Mouse (Mus musculus) layer of hippocampus, adult 2 months (tissue): ENCODE measurements at regions not wholly inside any gene's neighbourhood (a gene's known extent, or its start where the extent isn't known, plus 50 kb on each side); places are given as distances from the start of the nearest gene placed in this dataset.

Experiments
- DNase-seq, 2 experiments: peaks; one replicate each; pipeline ENCODE4 v3.0.0; 2022; ENCODE audit warnings: low spot score in 2 of 2
- H3K27ac ChIP-seq: fragments of 200-600 bp; 2 replicates; pipeline ENCODE4 v1.8.1; 2022
- H3K4me3 ChIP-seq: fragments of 200-600 bp; 2 replicates; pipeline ENCODE4 v1.8.1; 2022; ENCODE audit warnings: mild to moderate bottlenecking
- CTCF ChIP-seq: fragments of 200-600 bp; conservative IDR thresholded peaks from 2 replicates; pipeline ENCODE4 v1.8.1; 2022; ENCODE audit warnings: antibody characterized with exemption, mild to moderate bottlenecking, moderate library complexity
- microRNA-seq, 2 experiments: library from miRNA; unstranded; fragments of <30 nt; microRNA quantifications; one replicate each; pipeline ENCODE4 v1.2.0; 2021

DNA sequence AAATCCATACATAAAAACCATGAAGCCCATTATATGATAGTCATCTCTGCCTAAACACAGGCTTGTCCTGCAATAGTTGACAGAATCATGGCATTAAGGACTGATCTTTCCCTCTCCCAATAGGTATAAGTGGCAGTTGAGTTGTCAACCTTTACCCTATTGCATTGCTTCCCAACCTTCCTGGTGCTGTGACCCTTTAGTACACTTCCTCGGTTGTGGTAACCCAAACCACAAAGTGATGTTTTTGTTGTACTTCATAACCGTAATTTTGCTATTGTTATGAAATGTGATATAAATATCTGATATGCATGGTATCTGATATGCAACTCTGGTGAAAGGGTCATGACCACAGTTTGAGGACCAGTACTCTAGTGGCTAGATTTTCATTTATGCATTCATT lies 61.4 kb downstream of the Gm4340 start:
- Histone ChIP-seq H3K4me3 (no peak overlapping the region), H3K27ac (no peak overlapping the region)
- no peak for DNase-seq
- no peak for TF ChIP-seq CTCF

GRCm38 (mm10) chr10:104274841-104275240 lies 81.0 kb downstream of the Gm4340 start:
- Histone ChIP-seq H3K27ac (no peak overlapping the region), H3K4me3 (no peak overlapping the region)
- DNase-seq: no peak
- no peak for TF ChIP-seq CTCF

- peak in 1 of 2 experiments; percentile 61 for DNase-seq
- no peak overlapping the region for H3K4me3 ChIP-seq
- TF ChIP-seq CTCF: no peak
- no peak overlapping the region for H3K27ac ChIP-seq
These were observed 105.3 kb downstream of the Gm4340 start for GRCm38 (mm10) chr10:104299146-104299545.

Small RNA genes lying in the stretch of these regions (microRNA-seq; reads per million reads assigned to microRNA genes)
- 0 reads per million in 2 experiments for gene Mir6411
